Mouse (Mus musculus): Measurements from ENCODE around the gene Clybl. TPM values are rescaled to one million over a fixed set of nuclear protein-coding genes. Genes with fewer than 3 reads are reported as not detected.
A peak's percentile ranks its signal among the peaks of the same experiment; 100 is the strongest.

Clybl gene
- polyA plus RNA-seq, 1 experiment from 2014 or later = 13.6 TPM

GRCm38 (mm10) chr14:122386281-122387130, 205.0 kb downstream of the Clybl start:
- Histone ChIP-seq H3K27me3 (peaks cover 68% of the 10 kb centered on the region), H3K4me2 (replicated peaks) (no peak overlapping the region), H3K9me3 (no peaks in the 10 kb centered on the region), H3K4me3 (no peak overlapping the region), H3K9ac (no peak overlapping the region), H3K36me3 (no peaks in the 10 kb centered on the region), H3K27ac (no peak overlapping the region), H3K4me1 (peaks cover 18% of the 10 kb centered on the region)
- ATAC-seq (ENCODE audit: low FRiP score, low read depth) = no peak
- 50% methylated on average over 17 of the region's 17 CpGs for WGBS

GRCm38 (mm10) chr14:122387781-122388180, 206.3 kb downstream of the Clybl start:
- H3K9me3 ChIP-seq = no peaks in the 10 kb centered on the region
- no peak overlapping the region for H3K4me2 ChIP-seq (replicated peaks)
- no peak overlapping the region for H3K4me3 ChIP-seq
- H3K27ac ChIP-seq = no peak overlapping the region
- peaks cover 18% of the 10 kb centered on the region for H3K4me1 ChIP-seq
- no peak for ATAC-seq (ENCODE audit: low FRiP score, low read depth)
- no peak overlapping the region for H3K9ac ChIP-seq
- 81% methylated on average over 5 of the region's 5 CpGs for WGBS
- no peaks in the 10 kb centered on the region for H3K36me3 ChIP-seq
- peaks cover 69% of the 10 kb centered on the region for H3K27me3 ChIP-seq

GRCm38 (mm10) chr14:122388431-122389031, 207.0 kb downstream of the Clybl start:
- peak overlapping the region; percentile 12 for H3K4me2 ChIP-seq (replicated peaks)
- H3K27ac ChIP-seq = no peak overlapping the region
- no peak overlapping the region for H3K4me3 ChIP-seq
- H3K4me1 ChIP-seq = peaks cover 18% of the 10 kb centered on the region
- no peak overlapping the region for H3K9ac ChIP-seq
- no peaks in the 10 kb centered on the region for H3K9me3 ChIP-seq
- peaks cover 69% of the 10 kb centered on the region for H3K27me3 ChIP-seq
- ATAC-seq (ENCODE audit: low FRiP score, low read depth) = no peak
- 29% methylated on average over 19 of the region's 19 CpGs for WGBS
- H3K36me3 ChIP-seq = no peaks in the 10 kb centered on the region

- no peak for ATAC-seq (ENCODE audit: low FRiP score, low read depth)
- Histone ChIP-seq H3K4me2 (replicated peaks) (no peak overlapping the region), H3K9me3 (no peaks in the 10 kb centered on the region), H3K27me3 (peaks cover 63% of the 10 kb centered on the region), H3K36me3 (no peaks in the 10 kb centered on the region), H3K9ac (no peak overlapping the region), H3K27ac (no peak overlapping the region), H3K4me3 (no peak overlapping the region), H3K4me1 (peaks cover 13% of the 10 kb centered on the region)
- 87% methylated on average over 13 of the region's 13 CpGs for WGBS
Measured at GRCm38 (mm10) chr14:122389684-122390370, 208.3 kb downstream of the Clybl start.

- Histone ChIP-seq H3K4me1 (peaks cover 11% of the 10 kb centered on the region; the same call in 1 of the 2 replicates), H3K27ac (no peak overlapping the region), H3K36me3 (no peaks in the 10 kb centered on the region), H3K4me2 (replicated peaks) (no peak overlapping the region), H3K9ac (no peak overlapping the region), H3K27me3 (peaks cover 58% of the 10 kb centered on the region), H3K4me3 (no peak overlapping the region), H3K9me3 (no peaks in the 10 kb centered on the region)
- no peak for ATAC-seq (ENCODE audit: low FRiP score, low read depth)
- WGBS = 32% methylated on average over 4 of the region's 4 CpGs
Measured at GRCm38 (mm10) chr14:122390935-122391334, 209.4 kb downstream of the Clybl start.

- H3K4me1 ChIP-seq = peaks cover 9% of the 10 kb centered on the region; the same call in 1 of the 2 replicates
- no peak overlapping the region for H3K4me3 ChIP-seq
- ATAC-seq (ENCODE audit: low FRiP score, low read depth) = no peak
- no peaks in the 10 kb centered on the region for H3K36me3 ChIP-seq
- H3K27ac ChIP-seq = no peak overlapping the region
- 78% methylated on average over 1 of the region's 1 CpGs for whole genome bisulfite sequencing
- peaks cover 42% of the 10 kb centered on the region for H3K27me3 ChIP-seq
- H3K4me2 ChIP-seq (replicated peaks) = no peak overlapping the region
- H3K9me3 ChIP-seq = no peaks in the 10 kb centered on the region
- no peak overlapping the region for H3K9ac ChIP-seq
Measured at GRCm38 (mm10) chr14:122393119-122393518, 211.6 kb downstream of the Clybl start.

GRCm38 (mm10) chr14:122398676-122399075, 217.2 kb downstream of the Clybl start:
- 73% methylated on average over 4 of the region's 4 CpGs for WGBS
- ATAC-seq (ENCODE audit: low FRiP score, low read depth) = no peak
- Histone ChIP-seq H3K9ac (no peak overlapping the region), H3K36me3 (no peaks in the 10 kb centered on the region), H3K9me3 (no peaks in the 10 kb centered on the region), H3K4me3 (no peak overlapping the region), H3K4me1 (no peaks in the 10 kb centered on the region), H3K27me3 (peaks cover 24% of the 10 kb centered on the region), H3K27ac (no peak overlapping the region), H3K4me2 (replicated peaks) (no peak overlapping the region)

GRCm38 (mm10) chr14:122399906-122400305, 218.4 kb downstream of the Clybl start:
- WGBS = 38% methylated on average over 5 of the region's 5 CpGs

GRCm38 (mm10) chr14:122401886-122402285, 220.4 kb downstream of the Clybl start:
- peaks cover 16% of the 10 kb centered on the region for H3K4me1 ChIP-seq
- no peak overlapping the region for H3K9ac ChIP-seq
- H3K36me3 ChIP-seq = no peaks in the 10 kb centered on the region
- no peak overlapping the region for H3K4me3 ChIP-seq
- H3K9me3 ChIP-seq = no peaks in the 10 kb centered on the region
- ATAC-seq (ENCODE audit: low FRiP score, low read depth) = no peak
- no peak overlapping the region for H3K4me2 ChIP-seq (replicated peaks)
- WGBS = 59% methylated on average over 11 of the region's 11 CpGs
- peaks cover 49% of the 10 kb centered on the region for H3K27me3 ChIP-seq
- H3K27ac ChIP-seq = no peak overlapping the region

More at GRCm38 (mm10) chr14:122399906-122400305, 218.4 kb downstream of the Clybl start:
- Histone ChIP-seq H3K9ac (no peak overlapping the region), H3K4me2 (replicated peaks) (no peak overlapping the region), H3K9me3 (no peaks in the 10 kb centered on the region), H3K4me1 (no peaks in the 10 kb centered on the region), H3K27ac (no peak overlapping the region), H3K27me3 (peaks cover 33% of the 10 kb centered on the region), H3K4me3 (no peak overlapping the region), H3K36me3 (no peaks in the 10 kb centered on the region)
- ATAC-seq (ENCODE audit: low FRiP score, low read depth) = no peak

- 50% methylated on average over 12 of the region's 12 CpGs for WGBS
- Histone ChIP-seq H3K9me3 (no peaks in the 10 kb centered on the region), H3K27ac (no peak overlapping the region), H3K4me1 (peaks cover 20% of the 10 kb centered on the region), H3K36me3 (no peaks in the 10 kb centered on the region), H3K4me3 (no peak overlapping the region), H3K9ac (no peak overlapping the region), H3K4me2 (replicated peaks) (no peak overlapping the region), H3K27me3 (peaks cover 58% of the 10 kb centered on the region)
- no peak for ATAC-seq (ENCODE audit: low FRiP score, low read depth)
Measured at GRCm38 (mm10) chr14:122402716-122403258, 221.3 kb downstream of the Clybl start.

GRCm38 (mm10) chr14:122403422-122403940, 222.0 kb downstream of the Clybl start:
- Histone ChIP-seq H3K4me1 (peaks cover 20% of the 10 kb centered on the region), H3K9ac (no peak overlapping the region), H3K4me2 (replicated peaks) (no peak overlapping the region), H3K36me3 (no peaks in the 10 kb centered on the region), H3K4me3 (no peak overlapping the region), H3K27me3 (peaks cover 64% of the 10 kb centered on the region), H3K27ac (no peak overlapping the region), H3K9me3 (no peaks in the 10 kb centered on the region)
- 83% methylated on average over 3 of the region's 3 CpGs for WGBS
- ATAC-seq (ENCODE audit: low FRiP score, low read depth) = no peak

Data from limb, embryonic 13.5 days (tissue).